Mouse (Mus musculus) adrenal gland (tissue): ENCODE data around the gene Espn.

Source experiments
- intact Hi-C: fragments of 180-260 bp; cut with DNase I; formaldehyde crosslinking; loops from one replicate; pipeline ENCODE4 v1.15.1; 2025

The Espn gene

DNA sequence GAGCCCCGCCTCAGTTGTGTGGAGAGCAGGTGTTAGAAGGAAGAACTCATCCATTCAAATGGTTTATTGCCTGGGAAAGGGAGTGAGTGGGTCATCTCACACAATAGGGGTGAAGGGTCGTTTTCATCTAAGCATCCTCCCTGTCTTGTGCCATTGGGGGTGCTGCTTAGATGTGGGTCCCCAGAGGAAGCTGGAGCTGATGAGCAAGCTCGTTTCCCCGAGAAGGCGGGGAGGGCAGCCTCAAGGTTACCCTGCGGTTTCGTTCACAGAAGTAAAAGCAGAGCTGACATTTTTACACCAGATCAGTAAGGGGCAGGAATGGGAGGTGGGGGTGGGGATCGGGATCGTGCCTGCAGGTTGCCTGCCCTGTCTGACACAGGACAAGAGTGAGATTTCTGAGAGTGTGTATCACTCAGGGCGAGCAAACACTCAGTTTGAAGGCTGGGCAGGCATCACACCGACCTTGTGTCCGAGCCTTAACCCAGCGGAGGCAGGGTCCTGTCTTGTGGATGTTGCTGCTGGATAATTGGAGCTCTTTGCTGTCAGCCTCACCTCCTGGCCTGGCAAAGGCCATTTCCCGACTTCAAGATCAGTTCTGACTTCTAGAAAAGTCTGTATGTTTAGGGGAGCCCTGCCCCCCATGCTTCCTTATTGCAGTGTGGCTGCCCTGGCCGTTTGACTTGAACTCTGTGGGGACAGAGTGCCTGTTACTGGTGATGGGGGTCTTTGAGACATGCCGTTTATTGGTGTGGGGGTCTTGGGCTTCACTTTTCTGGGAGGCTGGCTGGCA is 26.9 kb upstream of the Espn start:
- intact Hi-C loops = loop anchor here (10.0 kb wide), 1 partner anchor 256 kb away; no protein-coding TSS in a partner anchor

- intact Hi-C loops = loop anchor here (10.0 kb wide), 1 partner anchor 256 kb away; no protein-coding TSS in a partner anchor
These were observed 26.2 kb upstream of the Espn start for GRCm38 (mm10) chr4:152178344-152178864.

DNA sequence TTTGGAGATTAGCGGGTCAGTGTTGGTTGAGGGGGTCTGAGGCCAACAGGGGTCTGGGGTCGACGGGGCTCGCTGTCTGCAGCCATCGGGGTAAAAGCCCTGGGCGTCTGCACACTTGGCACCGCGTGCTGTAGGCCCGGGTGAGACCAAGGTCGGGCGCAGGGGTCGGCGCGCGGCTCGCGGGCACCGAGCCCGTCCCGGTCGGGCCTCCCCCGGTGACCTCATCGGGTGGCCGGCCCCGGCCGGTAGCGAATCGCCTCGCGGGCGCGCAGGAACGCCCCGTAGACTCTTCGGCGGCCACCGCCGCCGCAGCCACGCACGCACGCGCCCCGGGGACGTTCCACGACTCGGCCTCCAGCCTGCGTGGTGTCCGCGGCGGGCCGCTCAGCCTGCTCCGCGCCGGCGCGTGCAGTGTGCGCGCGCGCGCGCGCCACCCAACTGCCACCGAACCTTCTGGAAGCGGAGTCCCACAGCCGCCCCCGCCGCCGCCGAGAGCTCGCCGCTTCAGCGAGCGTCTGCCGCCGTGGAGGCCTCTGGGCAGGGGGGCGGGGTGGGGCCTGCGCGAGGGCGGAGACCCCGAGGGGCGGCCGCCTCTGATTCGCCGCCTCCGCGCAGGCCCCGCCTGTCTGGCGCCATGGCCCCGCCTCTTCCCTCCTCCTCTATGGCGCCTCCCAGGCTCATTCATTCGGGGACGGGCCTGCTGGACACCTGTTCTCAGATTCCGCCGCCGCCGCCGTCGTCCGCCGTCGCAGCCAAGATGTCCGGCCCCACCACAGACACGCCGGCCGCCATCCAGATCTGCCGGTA is 25.6 kb upstream of the Espn start, which contains the start of gene Acot7:
Acot7 (plus strand) TSS at position 598 of the 807 bp plus-strand sequence.
- intact Hi-C loops = loop anchor here (10.0 kb wide), 1 partner anchor 257 kb away; no protein-coding TSS in a partner anchor

- intact Hi-C loops = loop anchor here (10.0 kb wide), 1 partner anchor 258 kb away; no protein-coding TSS in a partner anchor
These were observed 25.0 kb upstream of the Espn start for GRCm38 (mm10) chr4:152177174-152177536.

GRCm38 (mm10) chr4:152176638-152177037 is 24.5 kb upstream of the Espn start:
- intact Hi-C loops = loop anchor here (10.0 kb wide), 1 partner anchor 258 kb away; no protein-coding TSS in a partner anchor

GRCm38 (mm10) chr4:152173956-152174355 is 21.8 kb upstream of the Espn start:
- intact Hi-C loops = loop anchor here (1.0 to 10.0 kb wide), 3 partner anchors 38 to 261 kb away; no protein-coding TSS in a partner anchor

DNA sequence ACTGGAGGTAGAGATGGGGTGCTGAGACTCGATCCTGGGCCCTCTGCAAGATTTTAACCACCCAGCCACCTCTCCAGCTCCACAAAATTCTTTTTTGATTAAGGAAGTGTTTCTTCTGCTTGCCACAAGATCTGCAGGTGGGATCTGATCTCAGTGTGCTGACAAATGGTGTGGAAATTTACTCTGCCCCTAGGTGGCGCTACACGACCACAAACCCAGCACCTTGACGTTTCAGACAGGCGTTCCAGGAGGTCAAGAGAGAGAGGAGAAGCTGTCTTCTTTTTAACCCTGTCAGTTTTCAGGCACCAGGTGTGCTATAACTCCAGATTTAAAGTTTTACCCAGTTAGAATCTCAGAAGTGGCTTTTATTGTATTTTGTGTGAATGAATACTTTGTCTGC is 20.9 kb upstream of the Espn start:
- intact Hi-C loops = loop anchor here (1.0 to 10.0 kb wide), 3 partner anchors 39 to 262 kb away; no protein-coding TSS in a partner anchor

GRCm38 (mm10) chr4:152171543-152171942 is 19.4 kb upstream of the Espn start:
- intact Hi-C loops = loop anchor here (10.0 kb wide), 1 partner anchor 263 kb away; no protein-coding TSS in a partner anchor

GRCm38 (mm10) chr4:152170286-152170685 is 18.1 kb upstream of the Espn start:
- intact Hi-C loops = loop anchor here (10.0 kb wide), 1 partner anchor 265 kb away; no protein-coding TSS in a partner anchor

DNA sequence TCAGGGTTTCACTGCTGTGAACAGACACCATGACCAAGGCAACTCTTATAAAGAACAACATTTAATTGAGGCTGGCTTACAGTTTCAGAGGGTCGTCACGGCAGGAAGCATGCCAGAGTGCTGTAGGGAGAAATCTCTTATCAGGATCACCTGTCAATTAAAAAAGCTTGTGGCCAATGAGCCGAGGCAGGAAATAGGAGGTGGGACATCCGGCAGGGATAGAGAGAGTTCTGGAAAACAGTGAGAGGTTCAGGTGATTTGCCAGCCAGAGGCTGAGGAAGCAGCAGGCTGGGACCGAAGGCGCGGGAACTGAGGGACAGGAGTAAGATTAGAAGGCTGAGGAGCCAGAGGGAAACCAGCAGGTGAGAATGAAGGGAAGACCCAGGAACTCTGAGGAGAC is 16.9 kb upstream of the Espn start:
- intact Hi-C loops = no loop called here

GRCm38 (mm10) chr4:152168052-152168451 is 15.9 kb upstream of the Espn start:
- intact Hi-C loops = no loop called here

GRCm38 (mm10) chr4:152165036-152165931 is 13.1 kb upstream of the Espn start:
- intact Hi-C loops = no loop called here

GRCm38 (mm10) chr4:152162748-152163147 is 10.6 kb upstream of the Espn start:
- intact Hi-C loops = no loop called here

- intact Hi-C loops = no loop called here
These were observed 9.4 kb upstream of the Espn start for GRCm38 (mm10) chr4:152161601-152162000.

GRCm38 (mm10) chr4:152160748-152161147 is 8.6 kb upstream of the Espn start:
- intact Hi-C loops = no loop called here

- intact Hi-C loops = no loop called here
These were observed 7.1 kb upstream of the Espn start for GRCm38 (mm10) chr4:152159285-152159678.

- intact Hi-C loops = no loop called here
These were observed 6.6 kb upstream of the Espn start, which contains the start of gene Hes2 for GRCm38 (mm10) chr4:152158585-152159284. TSS of gene Hes2 (plus strand) at chr4:152158867.

DNA sequence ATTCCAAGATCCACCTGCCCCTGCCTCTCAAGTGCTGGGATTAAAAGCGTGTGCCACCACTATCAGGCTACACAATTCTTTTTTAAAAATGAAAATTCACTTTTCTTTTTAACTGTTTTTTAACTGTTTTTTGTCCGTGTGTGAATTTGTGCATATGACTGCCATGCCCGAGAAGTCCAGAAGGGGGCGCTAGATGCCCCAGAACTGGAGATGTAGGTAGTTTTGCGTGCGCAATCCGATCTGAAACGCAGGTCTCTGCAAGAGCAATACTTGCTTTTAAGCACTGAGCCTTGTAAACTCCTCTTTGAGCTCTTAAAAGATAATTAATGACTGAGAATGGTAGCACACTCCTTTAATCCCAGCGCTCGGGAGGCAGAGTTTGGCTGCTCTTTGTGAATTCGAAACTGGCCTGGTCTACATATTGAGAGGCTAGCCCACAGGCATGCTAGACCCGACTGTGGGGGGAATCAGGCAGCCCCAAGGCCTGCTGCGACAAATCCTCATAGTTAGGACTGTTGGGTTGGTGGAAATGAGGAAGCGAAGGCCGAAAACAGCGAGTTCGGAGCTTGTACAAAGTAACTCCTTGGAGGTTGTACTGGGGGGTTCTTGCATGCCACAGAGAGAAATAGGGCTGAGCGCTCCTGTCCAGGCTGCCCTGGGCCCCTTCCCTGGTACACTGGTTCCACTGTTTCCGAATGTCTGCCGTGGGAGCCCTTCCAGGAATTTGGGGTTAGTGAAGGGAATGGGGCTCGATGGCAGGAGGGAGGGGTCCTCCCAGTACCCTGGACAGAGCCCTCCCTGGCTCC is 5.8 kb upstream of the Espn start:
- intact Hi-C loops = no loop called here

DNA sequence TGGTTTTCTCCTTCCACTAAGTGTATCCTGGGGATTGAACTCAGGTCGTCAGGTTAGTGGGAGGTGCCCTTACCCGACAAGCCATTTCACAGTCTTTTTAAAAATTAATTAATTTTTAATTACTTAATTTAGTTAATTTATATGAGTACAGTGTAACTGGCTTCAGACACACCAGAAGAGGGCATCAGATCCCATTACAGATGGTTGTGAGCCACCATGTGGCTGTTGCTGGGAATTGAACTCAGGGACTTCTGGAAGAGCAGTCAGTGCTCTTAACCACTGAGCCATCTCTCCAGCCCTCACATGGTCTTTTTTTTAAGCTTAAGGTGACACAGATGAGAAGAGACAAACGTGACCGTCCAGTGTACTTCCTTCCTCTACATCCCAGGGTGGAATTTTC is 2.8 kb upstream of the Espn start:
- intact Hi-C loops = no loop called here
